Mouse (Mus musculus) heart, embryonic 11.5 days (tissue): ENCODE measurements around the gene Gm10665. TPM values are rescaled to one million over a fixed set of nuclear protein-coding genes. Genes with fewer than 3 reads are reported as not detected.
"Not testable (repeated sequence)": the region's sequence is repeated elsewhere in the genome, so short reads cannot be mapped to it uniquely, and the experiment has no call there.

Experiments used
- ATAC-seq: fragments of 200-750 bp; cut with Nextera tagmentation; replicated peaks from 2 replicates; pipeline ENCODE4 v1.8.0; 2017; ENCODE audit warnings: moderate library complexity; ENCODE audit not compliant: insufficient number of reproducible peaks, low FRiP score, low TSS enrichment
- H3K27ac ChIP-seq: fragments of 300-500 bp; sonication (generic); 2 replicates; pipeline ENCODE4 v1.5.1; 2014; ENCODE audit warnings: mild to moderate bottlenecking, low read depth, low read length
- H3K27me3 ChIP-seq: fragments of 300-500 bp; sonication (generic); 2 replicates; pipeline ENCODE4 v1.6.1; 2014; ENCODE audit warnings: mild to moderate bottlenecking, low read length, mixed read lengths; ENCODE audit not compliant: control insufficient read depth, insufficient read depth
- H3K36me3 ChIP-seq: fragments of 300-500 bp; sonication (generic); 2 replicates; pipeline ENCODE4 v1.6.1; 2014; ENCODE audit warnings: mild to moderate bottlenecking, low read length, moderate library complexity, mixed read lengths; ENCODE audit not compliant: control insufficient read depth, insufficient read depth
- H3K4me1 ChIP-seq: fragments of 300-500 bp; sonication (generic); 2 replicates; pipeline ENCODE4 v1.6.1; 2014; ENCODE audit warnings: low read length; ENCODE audit not compliant: control insufficient read depth, insufficient read depth
- H3K4me2 ChIP-seq: fragments of 300-500 bp; sonication (generic); 2 replicates; pipeline ENCODE4 v1.6.1; 2014; ENCODE audit warnings: mild to moderate bottlenecking, moderate library complexity
- H3K4me3 ChIP-seq: fragments of 300-500 bp; sonication (generic); 2 replicates; pipeline ENCODE4 v1.5.1; 2014; ENCODE audit warnings: low read depth, low read length
- H3K9ac ChIP-seq: fragments of 300-500 bp; sonication (generic); 2 replicates; pipeline ENCODE4 v1.6.1; 2014; ENCODE audit warnings: mild to moderate bottlenecking, low read depth, low read length, moderate library complexity
- H3K9me3 ChIP-seq: fragments of 300-500 bp; sonication (generic); replicated peaks from 2 replicates; pipeline ENCODE4 v1.6.1; 2016; ENCODE audit warnings: low read length; ENCODE audit not compliant: control insufficient read depth
- WGBS: fragments of 180-500 bp; shearing (Covaris S2); extraction: QIAGEN DNeasy Blood & Tissue Kit; methylation state at CpG from one replicate; pipeline ENCODE4 v1.1.7; 2014; ENCODE audit not compliant: insufficient replicate concordance; 5-methylcytosine and 5-hydroxymethylcytosine counted together
- polyA plus RNA-seq: library from polyadenylated mRNA; unstranded; fragments of >200 nt; fragmentation: Nextera tagmentation; extraction: Ambion mirVana; gene quantifications from 2 replicates; pipeline ENCODE4 v1.2.1, GENCODE M21; 2014

Gene Gm10665
- polyA plus RNA-seq = not detected in 2 replicates

GRCm38 (mm10) chr7:22463975-22464374 lies at the start of gene Gm10665:
Gene Gm10665 (minus strand): TSS chr7:22464075.
- H3K27ac ChIP-seq, ATAC-seq, H3K9me3 ChIP-seq, H3K27me3 ChIP-seq, H3K4me3 ChIP-seq, H3K9ac ChIP-seq, H3K4me1 ChIP-seq, H3K4me2 ChIP-seq, H3K36me3 ChIP-seq: not testable (repeated sequence)
- WGBS = no CpG with 5 or more reads among the region's 5 CpGs

- not testable (repeated sequence) for H3K4me3 ChIP-seq, H3K36me3 ChIP-seq, H3K27ac ChIP-seq, ATAC-seq, H3K9ac ChIP-seq, H3K4me1 ChIP-seq, H3K9me3 ChIP-seq, H3K27me3 ChIP-seq, H3K4me2 ChIP-seq
- WGBS = 48% methylated on average over 1 of the region's 3 CpGs
Measured at GRCm38 (mm10) chr7:22499578-22499977, 35.7 kb upstream of the Gm10665 start, which contains the start of gene Vmn1r151. Gene Vmn1r151 (minus strand): TSS chr7:22499678.

DNA sequence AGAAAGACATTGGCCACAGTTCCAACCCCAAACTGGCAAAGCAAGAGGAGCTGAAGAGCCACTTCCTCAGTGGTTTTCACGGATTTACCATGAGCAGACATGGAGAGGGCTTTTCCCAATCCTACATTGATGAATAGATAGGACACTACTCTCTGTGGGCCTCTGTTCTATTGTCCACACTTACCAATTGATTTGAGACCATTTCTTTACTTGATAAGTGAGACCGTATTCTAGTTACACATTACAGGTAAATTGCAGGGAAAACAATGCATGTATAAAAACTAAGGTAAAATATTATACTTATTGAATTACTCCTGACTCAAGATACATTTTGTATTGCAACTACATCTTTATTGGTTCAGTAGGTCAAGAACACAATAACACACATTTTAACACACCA lies 25.7 kb downstream of the Gm10665 start, which contains the start of gene Vmn1r149:
Gene Vmn1r149, minus strand, starts transcription at position 101 of the 400 bp plus-strand sequence.
- not testable (repeated sequence) for H3K4me1 ChIP-seq, H3K27me3 ChIP-seq, ATAC-seq, H3K4me3 ChIP-seq, H3K9ac ChIP-seq, H3K9me3 ChIP-seq, H3K27ac ChIP-seq, H3K36me3 ChIP-seq, H3K4me2 ChIP-seq
- WGBS = no CpG with 5 or more reads among the region's 2 CpGs

- not testable (repeated sequence) for H3K27me3 ChIP-seq, H3K4me2 ChIP-seq, H3K9ac ChIP-seq, H3K36me3 ChIP-seq, H3K4me3 ChIP-seq, H3K27ac ChIP-seq, ATAC-seq, H3K4me1 ChIP-seq, H3K9me3 ChIP-seq
- no CpG with 5 or more reads among the region's 3 CpGs for WGBS
Measured at GRCm38 (mm10) chr7:22413283-22413682, 50.6 kb downstream of the Gm10665 start, which contains the start of gene Vmn1r148. Gene Vmn1r148 (plus strand): TSS chr7:22413583.

Other genes starting within 250 kb of the Gm10665 start
- not detected in 2 replicates for gene Gm8453, start 234.6 kb downstream of the Gm10665 start, polyA plus RNA-seq
- not detected in 2 replicates for gene Gm4187, start 134.4 kb downstream of the Gm10665 start, polyA plus RNA-seq
- gene Gm8660, start 93.0 kb downstream of the Gm10665 start, polyA plus RNA-seq = not detected in 2 replicates
- not detected in 2 replicates for gene Vmn1r148, start 50.5 kb downstream of the Gm10665 start, polyA plus RNA-seq
- not detected in 2 replicates for gene Vmn1r149, start 25.8 kb downstream of the Gm10665 start, polyA plus RNA-seq
- gene Vmn1r151, start 35.6 kb upstream of the Gm10665 start, polyA plus RNA-seq = not detected in 2 replicates
- not detected in 2 replicates for gene Vmn1r152, start 58.9 kb upstream of the Gm10665 start, polyA plus RNA-seq
- not detected in 2 replicates for gene Gm8677, start 70.8 kb upstream of the Gm10665 start, polyA plus RNA-seq
- not detected in 2 replicates for gene Gm4201, start 101.3 kb upstream of the Gm10665 start, polyA plus RNA-seq
- gene Gm4565, start 124.1 kb upstream of the Gm10665 start, polyA plus RNA-seq = not detected in 2 replicates
- not detected in 2 replicates for gene Vmn1r155, start 193.9 kb upstream of the Gm10665 start, polyA plus RNA-seq
- not detected in 2 replicates for gene Gm8693, start 228.2 kb upstream of the Gm10665 start, polyA plus RNA-seq